Mouse (Mus musculus) midbrain, embryonic 16.5 days (tissue): ENCODE measurements around the gene Dpp6. TPM values are rescaled to one million over a fixed set of nuclear protein-coding genes. Genes with fewer than 3 reads are reported as not detected.
"Not testable (repeated sequence)": the region's sequence is repeated elsewhere in the genome, so short reads cannot be mapped to it uniquely, and the experiment has no call there.

Experiments
- ATAC-seq: fragments of 200-750 bp; cut with Nextera tagmentation; 2 replicates; pipeline ENCODE4 v1.8.0; 2017; ENCODE audit warnings: moderate TSS enrichment
- H3K27ac ChIP-seq: fragments of 300-500 bp; sonication (generic); 2 replicates; pipeline ENCODE4 v1.5.1; 2014; ENCODE audit warnings: mild to moderate bottlenecking, low read length, mixed read lengths
- H3K27me3 ChIP-seq: fragments of 300-500 bp; sonication (generic); 2 replicates; pipeline ENCODE4 v1.6.1; 2014; ENCODE audit warnings: low read depth, low read length, mixed read lengths; ENCODE audit not compliant: control insufficient read depth, insufficient read depth
- H3K36me3 ChIP-seq: fragments of 300-500 bp; sonication (generic); 2 replicates; pipeline ENCODE4 v1.6.1; 2014; ENCODE audit warnings: mild to moderate bottlenecking, low read length, moderate library complexity, mixed read lengths; ENCODE audit not compliant: control insufficient read depth, insufficient read depth
- H3K4me1 ChIP-seq: fragments of 300-500 bp; sonication (generic); 2 replicates; pipeline ENCODE4 v1.6.1; 2014; ENCODE audit warnings: mild to moderate bottlenecking, low read length, mixed read lengths; ENCODE audit not compliant: control insufficient read depth, insufficient read depth
- H3K4me2 ChIP-seq: fragments of 300-500 bp; sonication (generic); 2 replicates; pipeline ENCODE4 v1.6.1; 2014; ENCODE audit warnings: mild to moderate bottlenecking, low read length, mixed read lengths
- H3K4me3 ChIP-seq: fragments of 300-500 bp; sonication (generic); 2 replicates; pipeline ENCODE4 v1.5.1; 2014; ENCODE audit warnings: low read depth, mild to moderate bottlenecking, low read length, moderate library complexity, mixed read lengths
- H3K9ac ChIP-seq: fragments of 300-500 bp; sonication (generic); 2 replicates; pipeline ENCODE4 v1.6.1; 2014; ENCODE audit warnings: low read depth, low read length, mixed read lengths
- H3K9me3 ChIP-seq: fragments of 300-500 bp; sonication (generic); replicated peaks from 2 replicates; pipeline ENCODE4 v1.6.1; 2014; ENCODE audit warnings: mild to moderate bottlenecking, low read length, mixed read lengths; ENCODE audit not compliant: control insufficient read depth, poor library complexity, severe bottlenecking
- WGBS: fragments of 180-500 bp; shearing (Covaris S2); extraction: QIAGEN DNeasy Blood & Tissue Kit; methylation state at CpG from one replicate; pipeline ENCODE4 v1.1.7; 2014; 5-methylcytosine and 5-hydroxymethylcytosine counted together
- polyA plus RNA-seq: library from polyadenylated mRNA; unstranded; fragments of >200 nt; fragmentation: Nextera tagmentation; extraction: Ambion mirVana; gene quantifications from 2 replicates; pipeline ENCODE4 v1.2.1, GENCODE M21; 2015

Dpp6 gene
- polyA plus RNA-seq, 1 experiment from 2014 or later: 102 TPM

- ATAC-seq: no peak
- 54% methylated on average over 1 of the region's 1 CpGs for WGBS
- H3K27me3 ChIP-seq: no peaks in the 10 kb centered on the region
Measured at GRCm38 (mm10) chr5:27486138-27486537, 669.1 kb downstream of the Dpp6 start.

GRCm38 (mm10) chr5:27490942-27491341 lies 673.9 kb downstream of the Dpp6 start:
- no peaks in the 10 kb centered on the region for H3K36me3 ChIP-seq
- H3K9me3 ChIP-seq: no peaks in the 10 kb centered on the region
- H3K4me2 ChIP-seq: no peak overlapping the region
- H3K4me3 ChIP-seq: no peak overlapping the region
- H3K4me1 ChIP-seq: no peaks in the 10 kb centered on the region
- ATAC-seq: no peak
- no peak overlapping the region for H3K9ac ChIP-seq
- WGBS: 76% methylated on average over 4 of the region's 4 CpGs
- H3K27me3 ChIP-seq: no peaks in the 10 kb centered on the region
- H3K27ac ChIP-seq: no peak overlapping the region

More at GRCm38 (mm10) chr5:27486138-27486537, 669.1 kb downstream of the Dpp6 start:
- no peaks in the 10 kb centered on the region for H3K4me1 ChIP-seq
- H3K9ac ChIP-seq: no peak overlapping the region
- no peak overlapping the region for H3K27ac ChIP-seq
- no peaks in the 10 kb centered on the region for H3K9me3 ChIP-seq
- no peak overlapping the region for H3K4me3 ChIP-seq
- H3K4me2 ChIP-seq: no peak overlapping the region
- H3K36me3 ChIP-seq: 0 out of 2 replicates have a peak, but pooled peaks cover 2% of the 10 kb centered on the region

- H3K4me3 ChIP-seq, H3K27me3 ChIP-seq, H3K9ac ChIP-seq, H3K4me2 ChIP-seq, H3K4me1 ChIP-seq, H3K36me3 ChIP-seq, H3K9me3 ChIP-seq, H3K27ac ChIP-seq, ATAC-seq: not testable (repeated sequence)
- WGBS: 58% methylated on average over 1 of the region's 1 CpGs
Measured at GRCm38 (mm10) chr5:27501338-27501737, 684.3 kb downstream of the Dpp6 start, which contains the start of gene Speer4b. Speer4b (minus strand) TSS chr5:27501438.

- no peak overlapping the region for H3K4me3 ChIP-seq
- H3K36me3 ChIP-seq: no peaks in the 10 kb centered on the region
- H3K27me3 ChIP-seq: no peaks in the 10 kb centered on the region
- H3K4me1 ChIP-seq: no peaks in the 10 kb centered on the region
- H3K4me2 ChIP-seq: no peak overlapping the region
- no peak overlapping the region for H3K9ac ChIP-seq
- no peak overlapping the region for H3K27ac ChIP-seq
- no peaks in the 10 kb centered on the region for H3K9me3 ChIP-seq
- no peak for ATAC-seq
Measured at GRCm38 (mm10) chr5:27518716-27519115, 701.7 kb downstream of the Dpp6 start.

- no peak overlapping the region for H3K4me2 ChIP-seq
- no peak for ATAC-seq
- 88% methylated on average over 1 of the region's 1 CpGs for WGBS
Measured at GRCm38 (mm10) chr5:27526906-27527305, 709.9 kb downstream of the Dpp6 start.

GRCm38 (mm10) chr5:27544816-27545270 lies 727.8 kb downstream of the Dpp6 start:
- no peaks in the 10 kb centered on the region for H3K36me3 ChIP-seq
- no peak overlapping the region for H3K4me3 ChIP-seq
- no peak overlapping the region for H3K4me2 ChIP-seq
- no peak overlapping the region for H3K27ac ChIP-seq
- H3K9me3 ChIP-seq: no peaks in the 10 kb centered on the region
- peak; percentile 75 for ATAC-seq
- H3K27me3 ChIP-seq: no peaks in the 10 kb centered on the region
- WGBS: 21% methylated on average over 2 of the region's 2 CpGs
- no peak overlapping the region for H3K9ac ChIP-seq
- H3K4me1 ChIP-seq: no peaks in the 10 kb centered on the region

More at GRCm38 (mm10) chr5:27526906-27527305, 709.9 kb downstream of the Dpp6 start:
- Histone ChIP-seq H3K27me3 (no peaks in the 10 kb centered on the region), H3K9ac (no peak overlapping the region), H3K4me3 (no peak overlapping the region), H3K36me3 (no peaks in the 10 kb centered on the region), H3K27ac (no peak overlapping the region), H3K4me1 (no peaks in the 10 kb centered on the region), H3K9me3 (no peaks in the 10 kb centered on the region)

GRCm38 (mm10) chr5:27549291-27549690 lies 732.3 kb downstream of the Dpp6 start:
- H3K4me1 ChIP-seq: no peaks in the 10 kb centered on the region
- no peak overlapping the region for H3K9ac ChIP-seq
- no peak overlapping the region for H3K4me3 ChIP-seq
- no peaks in the 10 kb centered on the region for H3K36me3 ChIP-seq
- no peaks in the 10 kb centered on the region for H3K9me3 ChIP-seq
- 81% methylated on average over 4 of the region's 4 CpGs for WGBS
- no peak overlapping the region for H3K27ac ChIP-seq
- H3K4me2 ChIP-seq: no peak overlapping the region
- no peak for ATAC-seq
- no peaks in the 10 kb centered on the region for H3K27me3 ChIP-seq

- Histone ChIP-seq H3K9me3 (no peaks in the 10 kb centered on the region), H3K4me1 (peaks cover 2% of the 10 kb centered on the region; the same call in 1 of the 2 replicates), H3K27me3 (no peaks in the 10 kb centered on the region), H3K27ac (peak overlapping the region; percentile 34), H3K4me2 (no peak overlapping the region), H3K36me3 (no peaks in the 10 kb centered on the region), H3K9ac (no peak overlapping the region), H3K4me3 (no peak overlapping the region)
- 49% methylated on average over 7 of the region's 7 CpGs for WGBS
- no peak for ATAC-seq
Measured at GRCm38 (mm10) chr5:27565700-27566099, 748.7 kb downstream of the Dpp6 start.

GRCm38 (mm10) chr5:27587970-27588758 lies 771.2 kb downstream of the Dpp6 start:
- 34% methylated on average over 8 of the region's 8 CpGs for WGBS
- no peak overlapping the region; the same call in 1 of the 2 replicates for H3K27ac ChIP-seq
- H3K9ac ChIP-seq: no peak overlapping the region
- H3K27me3 ChIP-seq: no peaks in the 10 kb centered on the region
- ATAC-seq: no peak; the same call in 1 of the 2 replicates
- no peak overlapping the region for H3K4me3 ChIP-seq
- H3K36me3 ChIP-seq: no peaks in the 10 kb centered on the region
- H3K4me1 ChIP-seq: peaks cover 5% of the 10 kb centered on the region; the same call in 1 of the 2 replicates
- H3K9me3 ChIP-seq: no peaks in the 10 kb centered on the region
- no peak overlapping the region for H3K4me2 ChIP-seq
